Mouse (Mus musculus) MN1 (cell line): ENCODE results near the gene H2-M11.

ENCODE experiments used
- DNase-seq: peaks from one replicate; pipeline ENCODE4 v3.0.0-alpha.2; 2016; ENCODE audit warnings: low spot score

H2-M11 gene

GRCm38 (mm10) chr17:36546775-36547174 lies at the start of gene H2-M11:
Gene H2-M11 (plus strand): TSS chr17:36547075.
- no peak for DNase-seq

- DNase-seq = no peak
Observed at GRCm38 (mm10) chr17:36500435-36500834, 46.4 kb upstream of the H2-M11 start.

DNA sequence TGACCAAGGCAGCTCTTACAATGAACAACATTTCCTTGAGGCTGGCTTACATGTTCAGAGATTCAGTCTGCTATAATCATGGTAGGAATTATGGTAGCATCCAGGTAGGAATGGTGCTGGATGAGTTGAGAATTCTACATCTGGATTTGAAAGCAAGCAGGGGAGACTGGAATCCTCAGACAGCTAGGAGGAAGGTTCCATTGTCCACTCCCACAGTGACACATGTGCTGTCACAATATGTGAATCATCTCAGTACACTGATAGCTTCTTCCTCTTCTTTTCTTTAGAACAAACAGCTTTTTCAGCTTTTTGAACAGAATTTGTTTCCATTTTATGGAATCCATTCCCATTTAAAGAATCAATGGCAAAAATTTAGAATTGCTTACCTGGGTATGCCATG lies 43.0 kb upstream of the H2-M11 start:
- DNase-seq = no peak
